Mouse (Mus musculus): ENCODE measurements around the gene Dclk1.

Gene Dclk1

DNA sequence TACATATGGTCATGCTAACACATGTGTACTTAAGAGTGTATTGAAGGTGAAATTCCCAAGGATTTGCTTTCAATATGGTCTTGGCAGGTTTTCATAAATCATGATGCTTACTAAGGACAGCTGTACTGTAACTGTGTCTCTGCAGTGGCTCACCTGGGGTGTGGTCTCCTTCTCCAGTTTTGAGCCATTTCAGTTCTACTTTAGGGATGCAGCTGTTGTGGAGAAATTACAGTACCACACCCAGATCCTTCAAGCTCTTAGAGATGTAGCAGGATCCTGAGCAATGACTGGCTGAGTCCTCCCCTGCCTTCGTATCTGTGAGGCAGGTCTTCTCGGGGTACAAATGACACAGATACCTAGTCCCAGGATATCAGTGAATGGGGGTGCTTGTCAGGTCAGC is 8.5 kb downstream of the Dclk1 start:
- in situ Hi-C loops (cut with MboI; ENCODE audit: unreplicated experiment in 2 of 2) = no loop called here

DNA sequence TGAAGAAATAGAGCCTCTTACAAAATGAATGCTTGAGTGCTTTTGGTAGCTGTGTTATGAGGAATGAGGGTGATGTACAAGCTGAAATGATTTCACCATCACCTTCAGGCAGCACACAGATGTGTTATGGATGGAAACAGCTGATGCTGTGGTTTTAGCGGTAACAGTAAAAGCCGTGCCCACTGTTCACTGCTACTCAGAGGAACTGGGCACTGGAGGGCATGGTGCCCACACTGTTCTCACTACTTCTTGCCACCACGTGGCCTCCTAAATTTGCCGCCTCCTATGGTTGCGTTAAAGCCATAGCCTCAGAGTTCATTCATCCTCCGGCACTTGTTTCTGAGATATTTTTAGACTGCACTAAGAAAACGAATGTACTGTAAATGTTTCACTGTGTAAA is 18.0 kb downstream of the Dclk1 start:
- in situ Hi-C loops (cut with MboI; ENCODE audit: unreplicated experiment in 2 of 2) = no loop called here

DNA sequence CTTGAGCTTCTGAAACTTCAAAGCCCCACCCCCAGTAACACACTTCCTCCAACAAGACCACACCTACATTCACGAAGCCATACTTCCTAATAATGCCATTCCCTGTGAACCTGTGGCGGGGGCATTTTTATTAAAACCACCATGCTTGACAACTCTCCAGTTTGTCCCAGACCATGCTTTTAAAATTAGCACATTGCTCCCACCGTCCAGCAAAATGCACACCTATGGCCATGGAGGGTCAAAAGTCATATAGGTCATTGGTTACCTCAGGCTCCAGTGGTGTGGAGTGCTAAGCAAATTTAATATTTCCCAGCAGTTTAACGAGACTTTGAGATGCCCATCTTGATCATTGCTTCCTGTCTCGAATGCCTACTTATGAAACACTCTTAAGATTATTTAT is 23.9 kb downstream of the Dclk1 start:
- in situ Hi-C loops (cut with MboI; ENCODE audit: unreplicated experiment in 2 of 2) = no loop called here

DNA sequence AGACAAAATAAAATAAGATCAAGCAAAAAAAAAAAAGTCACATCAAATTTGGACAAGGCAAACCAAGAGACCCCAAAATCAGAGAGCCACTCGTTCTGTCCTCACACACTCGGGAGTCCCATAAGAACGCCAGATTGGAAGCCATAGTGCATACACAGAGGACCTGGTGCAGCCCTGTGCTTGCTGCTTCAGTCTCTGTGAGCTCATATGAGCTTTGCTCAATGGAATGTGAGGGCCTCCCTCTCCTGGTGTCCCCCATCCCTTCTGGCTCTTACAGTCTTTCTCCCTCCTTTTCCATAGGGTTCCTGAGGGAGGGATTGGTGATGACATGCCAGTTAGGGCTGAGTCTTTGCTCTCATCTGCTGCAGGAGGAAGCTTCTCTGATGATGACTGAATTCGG is 27.6 kb downstream of the Dclk1 start:
- in situ Hi-C loops (cut with MboI; ENCODE audit: unreplicated experiment in 2 of 2) = no loop called here

DNA sequence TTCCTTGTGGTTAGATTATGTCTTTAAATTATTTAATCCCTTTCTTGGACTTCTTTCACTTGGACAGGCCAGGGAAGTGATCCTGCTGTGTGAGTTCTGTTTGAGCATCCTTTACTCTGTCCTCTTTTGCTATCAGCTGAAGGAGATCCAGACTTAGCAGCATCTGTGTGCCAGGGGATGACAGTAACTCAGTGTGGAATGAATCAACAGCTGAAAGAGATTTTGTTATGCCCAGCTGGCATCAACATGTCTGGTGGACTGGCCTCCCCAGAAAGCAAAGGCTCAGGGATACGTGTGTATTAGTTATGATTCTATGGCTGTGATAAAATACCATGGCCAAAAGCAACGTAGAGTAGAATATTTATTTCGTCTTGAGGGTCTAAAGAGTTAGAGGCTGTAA is 28.2 kb downstream of the Dclk1 start:
- in situ Hi-C loops (cut with MboI; ENCODE audit: unreplicated experiment in 2 of 2) = no loop called here

DNA sequence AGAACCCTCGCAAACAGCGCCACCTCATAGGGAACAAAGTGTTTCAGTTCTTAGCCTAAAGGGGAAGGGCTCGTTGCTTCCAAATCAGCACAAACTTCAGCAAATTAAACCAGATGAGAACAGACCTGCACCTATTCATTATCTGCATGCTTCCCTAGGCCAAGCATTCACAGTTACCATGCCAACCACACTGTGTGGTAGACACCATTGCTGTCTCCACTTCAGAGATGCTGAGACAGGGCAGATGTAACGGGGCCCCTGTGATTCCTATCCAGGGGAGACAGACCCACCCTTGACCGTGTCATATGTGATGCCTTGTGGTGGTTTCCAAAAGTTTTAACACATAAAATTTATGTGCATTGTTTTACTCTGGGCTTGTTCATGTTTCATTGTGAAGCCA is 28.8 kb downstream of the Dclk1 start:
- in situ Hi-C loops (cut with MboI; ENCODE audit: unreplicated experiment in 2 of 2) = no loop called here

DNA sequence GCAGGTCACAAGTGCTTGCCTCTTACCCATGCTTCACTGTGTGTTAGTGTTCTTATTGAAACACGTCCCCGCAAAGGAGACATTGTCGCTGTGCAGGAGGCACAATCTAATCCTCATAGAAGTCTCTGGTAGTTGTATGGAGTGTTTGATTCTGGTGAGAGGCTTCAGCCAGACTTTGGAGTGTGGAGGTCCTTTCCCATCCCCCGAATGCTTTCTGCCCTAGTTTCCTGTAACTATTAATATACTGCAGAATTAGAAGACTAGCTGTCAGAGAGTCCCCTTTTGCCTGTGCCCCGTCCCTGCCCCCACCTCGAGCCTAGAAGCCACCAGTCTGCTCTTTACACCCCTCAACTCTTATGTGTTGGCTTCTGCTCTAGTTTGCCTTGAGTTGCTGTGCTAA is 30.4 kb downstream of the Dclk1 start:
- in situ Hi-C loops (cut with MboI; ENCODE audit: unreplicated experiment in 2 of 2) = no loop called here

DNA sequence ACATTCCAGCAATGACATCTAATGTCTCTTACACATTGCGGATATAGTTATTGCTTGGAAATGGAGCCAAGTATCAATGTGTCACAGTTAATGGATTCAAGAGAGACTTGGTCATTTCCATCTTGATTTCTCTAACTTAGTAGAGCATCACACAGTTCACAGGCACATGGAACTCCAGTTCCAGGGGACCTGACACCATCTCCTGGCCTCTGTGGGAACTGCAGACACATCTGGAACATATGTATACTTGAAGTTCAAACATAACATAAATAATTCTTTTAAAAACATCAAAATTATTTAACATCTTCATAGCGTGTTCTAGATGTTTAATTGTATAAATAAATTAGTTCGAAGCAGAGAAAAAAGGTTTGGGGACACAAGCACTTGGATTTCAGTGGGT is 34.3 kb downstream of the Dclk1 start:
- in situ Hi-C loops (cut with MboI; ENCODE audit: unreplicated experiment in 2 of 2) = no loop called here

DNA sequence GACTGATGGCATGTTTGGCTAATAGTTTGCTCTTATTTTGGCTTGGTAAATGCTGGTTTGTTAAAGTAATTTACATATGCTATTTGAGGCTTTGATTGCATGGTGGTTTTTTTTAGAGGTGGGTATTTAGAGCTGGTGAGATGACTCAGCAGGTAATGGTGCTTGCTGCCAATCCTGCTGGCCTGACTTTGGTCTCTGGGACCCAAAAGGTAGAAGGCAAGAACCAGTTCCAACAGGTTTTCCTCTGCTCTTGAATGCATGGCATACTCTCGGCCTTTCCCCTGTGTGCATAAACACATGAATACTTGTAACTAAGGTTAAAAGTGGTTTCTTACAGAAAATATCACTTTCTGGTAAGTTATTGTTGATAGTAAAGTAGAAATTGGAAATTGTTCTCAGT is 34.7 kb downstream of the Dclk1 start:
- in situ Hi-C loops (cut with MboI; ENCODE audit: unreplicated experiment in 2 of 2) = no loop called here

DNA sequence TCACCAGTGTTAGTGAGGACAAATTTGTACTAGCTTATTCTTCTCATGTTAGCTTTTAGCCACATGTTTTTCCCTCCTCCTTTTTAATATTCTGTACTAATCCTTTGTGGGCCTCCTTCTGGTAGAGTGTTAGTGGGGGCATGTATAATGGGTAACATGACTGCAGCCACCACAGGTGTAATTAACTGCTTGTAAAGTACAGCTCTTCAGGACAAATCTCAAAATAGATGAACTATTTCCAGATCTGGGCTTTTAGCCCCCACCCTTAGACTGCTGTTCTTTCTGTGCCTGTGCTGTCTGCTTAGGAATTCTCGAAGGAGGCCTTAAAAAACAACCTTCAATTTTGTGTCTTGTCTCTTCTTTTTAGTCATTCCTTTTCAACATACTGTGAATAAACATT is 35.7 kb downstream of the Dclk1 start:
- in situ Hi-C loops (cut with MboI; ENCODE audit: unreplicated experiment in 2 of 2) = no loop called here

DNA sequence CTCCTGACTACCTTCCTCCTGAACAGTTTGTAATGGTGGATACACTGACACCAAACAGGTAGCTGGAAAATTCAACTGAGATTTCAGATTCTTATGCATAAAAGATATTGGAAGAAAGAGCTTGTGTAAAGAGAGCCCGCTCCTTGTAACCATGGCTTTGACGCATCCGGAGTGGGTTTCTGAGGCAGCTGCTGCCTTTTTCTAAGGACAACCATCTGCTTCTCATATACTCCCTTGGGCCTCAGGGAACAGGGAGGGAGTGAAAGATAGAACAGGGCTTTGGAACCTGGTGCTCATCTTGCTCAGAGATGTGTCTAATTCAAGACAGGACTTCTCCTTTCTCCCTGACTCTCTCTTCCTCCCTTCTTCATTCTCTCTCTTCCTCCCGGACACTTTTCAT is 37.8 kb downstream of the Dclk1 start:
- in situ Hi-C loops (cut with MboI; ENCODE audit: unreplicated experiment in 2 of 2) = no loop called here

DNA sequence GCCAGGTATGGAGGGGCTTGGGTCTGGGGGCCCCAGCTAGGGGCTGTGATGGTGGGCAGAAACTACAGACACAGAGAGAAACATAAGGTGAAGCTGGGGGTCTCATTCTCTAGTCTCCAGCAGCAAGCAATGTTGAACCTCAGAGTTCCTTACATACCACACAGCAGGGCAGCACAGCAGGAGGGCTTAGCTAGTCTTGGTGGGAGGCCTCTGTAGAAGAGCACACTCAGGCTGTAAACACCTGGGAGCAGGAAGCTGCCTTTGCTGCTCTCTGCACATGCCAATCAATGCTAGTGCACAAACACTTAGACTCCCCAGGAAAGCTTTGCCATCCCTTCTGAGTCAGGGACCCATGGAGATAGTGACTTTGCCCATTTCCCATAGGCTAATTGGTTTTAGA is 38.3 kb downstream of the Dclk1 start:
- in situ Hi-C loops (cut with MboI; ENCODE audit: unreplicated experiment in 2 of 2) = no loop called here

DNA sequence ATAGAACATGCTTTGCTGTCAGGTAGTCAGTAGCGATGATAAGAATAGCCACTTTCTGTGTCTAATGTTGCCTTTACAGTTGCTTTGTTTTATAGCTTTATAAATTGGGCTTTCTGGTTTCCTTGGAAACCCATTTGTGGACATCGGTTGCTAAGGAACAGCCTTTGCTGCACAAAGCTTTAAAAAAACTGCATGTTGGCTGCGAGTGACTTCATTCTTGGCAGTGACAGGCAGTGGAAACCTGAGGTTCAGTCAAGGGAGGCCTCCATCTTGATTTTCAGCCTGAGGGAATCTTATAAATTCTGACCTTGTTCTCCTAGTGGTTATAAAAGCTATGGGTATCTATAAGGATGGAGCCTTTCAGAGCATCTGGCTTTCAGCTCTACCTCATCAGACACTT is 42.1 kb downstream of the Dclk1 start:
- in situ Hi-C loops (cut with MboI; ENCODE audit: unreplicated experiment in 2 of 2) = no loop called here

DNA sequence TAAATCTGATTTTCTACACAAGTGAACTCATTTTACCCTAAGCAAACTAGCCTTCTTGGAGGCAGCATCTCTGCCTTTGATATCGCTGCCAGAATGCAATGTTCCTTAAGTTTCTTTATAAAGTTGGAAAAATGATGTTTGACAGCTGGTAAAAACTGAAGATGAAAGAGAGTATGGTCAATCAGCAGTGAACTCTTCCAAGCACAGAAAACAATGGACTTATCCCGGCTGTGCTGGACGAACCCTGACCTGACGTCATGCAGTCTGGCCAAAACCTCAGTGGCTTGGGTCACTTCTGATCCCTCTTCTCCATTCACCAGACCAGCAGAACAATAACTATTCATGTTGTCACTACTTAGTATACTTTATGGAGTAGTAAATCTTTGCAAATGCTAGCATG is 46.6 kb downstream of the Dclk1 start:
- in situ Hi-C loops (cut with MboI; ENCODE audit: unreplicated experiment in 2 of 2) = no loop called here

DNA sequence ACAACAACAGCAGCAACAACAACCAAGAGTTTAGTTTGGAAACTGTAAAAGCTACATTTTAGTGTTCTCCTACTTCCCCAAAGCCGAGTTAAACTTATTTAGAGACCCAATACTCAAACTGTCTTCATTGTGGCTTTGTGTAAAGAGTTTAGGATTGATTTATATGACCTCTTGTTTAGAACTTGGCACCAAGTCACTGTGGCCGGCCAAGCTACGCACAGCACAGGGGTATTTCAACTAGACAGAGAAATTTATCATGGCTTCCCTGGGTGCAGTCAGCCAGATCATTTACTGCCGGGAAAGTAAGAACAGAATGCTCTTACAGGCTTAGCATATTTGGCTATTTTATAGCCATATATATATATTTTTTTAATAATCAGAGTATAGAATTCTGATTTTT is 49.8 kb downstream of the Dclk1 start:
- in situ Hi-C loops (cut with MboI; ENCODE audit: unreplicated experiment in 2 of 2) = no loop called here

DNA sequence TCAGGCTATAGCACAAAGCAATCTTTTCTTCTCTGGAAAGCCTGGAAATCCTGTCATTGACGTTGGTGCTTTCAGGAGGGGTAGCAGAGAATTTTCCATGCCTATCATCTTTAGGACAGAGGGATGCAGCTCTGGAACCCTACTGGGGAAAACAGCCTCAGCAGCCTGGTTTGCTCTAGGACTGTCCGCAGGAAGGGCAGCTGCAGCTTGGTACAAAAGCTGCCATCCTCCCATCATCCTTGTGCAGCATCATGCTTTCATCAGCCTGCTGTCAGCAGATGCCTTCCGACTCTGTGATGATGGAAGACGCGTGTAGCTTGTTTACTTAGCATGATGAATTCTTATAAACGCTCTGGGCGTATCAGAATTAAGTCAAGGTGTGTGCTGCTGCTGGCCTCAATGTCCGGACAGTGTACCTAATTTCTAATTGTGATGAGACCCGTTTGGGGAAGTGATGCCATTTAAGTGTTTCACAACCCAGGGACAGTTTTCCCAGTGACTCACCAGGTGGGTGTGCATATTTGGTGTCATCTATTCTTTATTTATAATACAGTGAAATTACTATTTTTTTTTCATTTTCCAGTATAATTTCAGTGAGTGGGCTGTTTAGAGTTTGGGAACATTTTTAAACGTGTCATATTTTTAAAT is 50.7 kb downstream of the Dclk1 start:
- in situ Hi-C loops (cut with MboI; ENCODE audit: unreplicated experiment in 2 of 2) = no loop called here

DNA sequence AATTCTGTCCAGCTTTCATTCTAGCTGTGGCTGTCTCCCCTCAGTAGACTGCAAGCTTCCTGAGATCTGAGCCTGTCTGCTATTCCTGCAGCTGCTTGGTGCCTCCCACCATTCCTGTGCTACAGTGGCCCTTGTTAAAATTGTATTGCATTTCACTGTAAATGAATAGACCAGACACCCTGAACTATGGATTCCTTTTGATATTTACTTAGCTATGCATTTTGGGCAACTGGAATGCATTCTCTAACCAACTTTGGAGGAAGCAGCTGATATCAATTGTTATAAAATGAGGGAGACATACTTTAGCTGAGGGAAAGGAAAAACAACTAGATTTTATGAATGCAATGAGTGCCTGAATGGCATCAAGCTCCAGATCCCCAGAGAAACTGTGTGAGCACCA is 63.5 kb downstream of the Dclk1 start:
- in situ Hi-C loops (cut with MboI; ENCODE audit: unreplicated experiment in 2 of 2) = no loop called here

DNA sequence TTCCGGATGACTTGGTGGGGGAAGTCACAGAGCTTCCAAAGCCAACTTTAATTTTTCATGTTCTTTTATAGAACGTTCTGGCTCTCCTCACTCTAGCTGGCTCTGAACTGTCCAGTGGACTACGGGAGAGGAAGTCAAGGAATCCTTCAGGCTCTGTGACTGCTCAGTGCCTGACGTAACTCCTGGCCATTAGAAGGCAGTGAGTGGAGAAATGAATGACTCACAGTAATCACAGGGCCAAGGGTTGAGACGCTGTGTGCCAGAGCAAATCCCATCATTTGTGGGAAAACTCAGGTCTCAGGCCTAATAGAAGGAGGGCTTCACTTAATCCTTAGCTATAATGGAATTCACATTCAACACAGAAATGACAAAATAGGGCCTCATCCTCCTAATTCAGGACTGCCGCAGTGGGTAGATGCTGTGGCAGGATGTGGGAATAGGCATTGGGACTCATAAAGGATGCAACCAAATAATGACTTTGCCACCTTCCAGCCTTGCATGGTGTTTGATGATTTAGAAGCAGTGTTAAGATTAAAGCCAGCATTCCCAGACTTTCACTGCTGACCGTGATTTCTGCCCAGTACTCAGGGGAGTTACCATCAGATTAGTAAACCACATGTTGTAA is 65.5 kb downstream of the Dclk1 start:
- in situ Hi-C loops (cut with MboI; ENCODE audit: unreplicated experiment in 2 of 2) = no loop called here

DNA sequence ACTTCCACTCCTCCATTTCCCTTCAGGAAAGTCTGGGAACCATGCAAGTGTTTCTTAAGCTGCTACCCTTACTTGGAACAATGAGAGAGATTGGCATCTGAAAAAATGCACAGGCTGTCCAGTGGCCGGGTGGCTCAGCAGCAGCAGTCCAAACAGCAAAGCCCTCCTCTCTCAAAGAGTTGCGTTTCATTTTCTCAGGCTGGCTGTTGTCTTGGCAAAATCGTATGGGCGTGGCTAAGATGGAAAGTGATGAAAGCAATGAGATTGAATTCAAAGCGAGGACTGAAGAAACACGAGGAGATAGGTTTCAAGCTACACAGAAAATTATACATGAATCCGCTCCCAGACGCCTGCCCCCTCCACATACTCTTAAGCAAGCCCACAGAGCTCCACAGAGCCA is 67.8 kb downstream of the Dclk1 start:
- in situ Hi-C loops (cut with MboI; ENCODE audit: unreplicated experiment in 2 of 2) = no loop called here

DNA sequence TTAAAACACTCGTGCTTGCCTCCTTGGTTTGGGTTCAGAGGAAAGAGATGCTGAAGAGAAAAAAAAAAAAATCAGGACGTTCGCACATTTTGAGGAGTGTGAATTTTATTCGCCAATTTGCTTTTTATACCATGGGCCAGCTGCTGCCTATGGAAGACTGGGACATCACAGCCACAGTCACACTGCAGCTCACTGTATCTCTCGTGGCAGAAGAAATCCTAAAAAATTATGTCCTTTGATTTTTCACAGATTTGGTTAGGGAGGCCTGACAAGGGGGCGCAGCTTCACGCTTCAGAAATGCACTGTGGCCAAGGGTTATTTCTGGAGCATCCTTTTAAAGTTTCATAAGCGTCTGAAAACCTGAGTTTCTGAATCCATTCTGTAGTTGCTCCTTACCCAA is 73.7 kb downstream of the Dclk1 start:
- in situ Hi-C loops (cut with MboI; ENCODE audit: unreplicated experiment in 2 of 2) = no loop called here

DNA sequence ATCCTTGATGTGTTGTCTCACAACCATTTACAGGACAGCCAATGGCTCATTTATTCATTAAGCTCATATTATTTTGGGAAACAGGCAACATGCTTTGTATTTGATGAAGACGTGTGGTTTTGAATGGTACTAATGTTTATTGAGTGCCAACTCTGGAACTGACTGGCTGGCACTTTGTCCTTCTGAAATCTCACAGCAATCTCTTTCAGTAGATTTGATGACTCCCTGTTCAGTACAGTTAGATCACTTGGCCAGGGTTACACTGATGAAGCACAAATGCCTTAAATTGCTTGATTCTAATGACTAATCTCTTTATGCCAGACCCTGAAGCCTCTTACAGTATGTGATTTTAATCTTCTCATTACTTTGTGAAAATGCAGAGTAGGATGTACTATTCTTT is 75.9 kb downstream of the Dclk1 start:
- in situ Hi-C loops (cut with MboI; ENCODE audit: unreplicated experiment in 2 of 2) = no loop called here

DNA sequence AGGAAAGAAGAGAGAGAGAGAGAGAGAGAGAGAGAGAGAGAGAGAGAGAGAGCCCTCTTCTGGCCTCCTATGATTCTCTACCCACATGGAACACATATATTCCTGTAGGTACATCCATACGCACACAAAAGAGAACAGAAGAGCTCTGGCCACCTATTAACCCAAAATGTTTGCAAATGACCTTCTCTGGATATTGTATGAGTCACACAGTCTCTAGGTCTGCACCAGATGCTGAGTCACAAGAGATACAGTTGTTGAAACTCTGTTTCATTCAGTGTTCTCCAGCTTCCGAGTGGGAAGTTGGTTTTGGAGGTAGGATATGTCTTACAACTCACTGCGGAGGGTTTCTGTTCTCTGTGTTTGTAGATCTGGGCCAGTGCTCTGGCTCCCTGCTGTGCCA is 78.4 kb downstream of the Dclk1 start:
- in situ Hi-C loops (cut with MboI; ENCODE audit: unreplicated experiment in 2 of 2) = no loop called here

DNA sequence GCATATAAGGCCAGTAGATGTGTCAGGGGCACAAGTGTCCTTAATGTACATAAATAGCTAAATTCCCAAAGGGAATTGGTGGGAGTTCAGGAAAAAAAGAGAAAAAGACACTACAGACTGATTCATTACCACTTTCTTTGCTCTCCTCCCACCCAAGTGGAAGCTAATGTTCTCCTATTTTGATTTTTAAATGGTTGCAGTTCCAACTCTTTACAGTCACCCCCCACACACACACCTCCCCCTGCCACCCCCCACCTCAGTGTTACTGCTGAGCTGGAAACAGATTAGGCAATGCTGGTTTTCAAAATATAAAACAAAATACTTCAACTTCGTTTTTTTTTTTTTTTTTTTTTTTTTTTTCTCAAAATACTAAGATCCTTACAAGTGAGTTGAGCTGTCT is 81.9 kb downstream of the Dclk1 start:
- in situ Hi-C loops (cut with MboI; ENCODE audit: unreplicated experiment in 2 of 2) = no loop called here

Measured in v-Abl transformed pro-B cells (cell line).